Comparison of ENCODE assay signal across 11 mouse cellular contexts in the genomic region with DNA sequence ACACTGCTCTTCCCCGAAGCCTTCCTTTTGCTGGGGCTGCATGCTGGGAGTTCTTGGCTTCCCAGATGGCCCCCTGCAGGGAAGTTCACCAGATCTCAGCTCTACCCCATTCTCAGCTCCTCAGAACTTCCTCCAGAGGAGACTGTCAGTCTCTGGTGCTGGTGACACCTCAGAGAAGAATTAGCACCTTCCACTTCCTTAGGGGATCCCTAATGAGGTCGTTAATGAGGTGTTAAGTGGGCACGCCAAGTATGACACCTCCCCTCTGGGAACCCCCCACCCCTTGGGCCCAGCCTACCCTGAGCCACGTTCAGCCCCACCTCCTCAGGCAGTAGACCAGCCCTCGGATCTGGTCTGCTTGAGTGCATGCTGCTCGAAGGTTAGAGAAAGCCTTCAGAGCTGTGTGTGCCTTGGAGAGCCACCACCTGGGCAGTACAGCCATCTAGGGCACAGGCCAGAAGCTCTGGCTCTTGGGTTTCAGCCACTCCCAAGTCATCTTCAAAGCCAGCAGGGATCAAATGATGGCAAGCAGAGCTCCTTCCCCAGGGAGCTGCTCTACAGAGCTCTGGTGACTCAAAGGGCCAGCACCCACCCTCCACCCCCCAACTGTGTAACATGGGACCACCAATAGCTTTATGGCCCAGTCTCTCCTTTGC. TPM values are rescaled to one million over a fixed set of nuclear protein-coding genes. Genes with fewer than 3 reads are reported as not detected.
A peak's percentile ranks its signal among the peaks of the same experiment; 100 is the strongest.
DNase-seq lines count a peak whose midpoint lies in the region; ATAC-seq lines count a peak whose summit lies in the region.
"Had no signal": no experiment of that assay in that cellular context is flagged by ENCODE, and none has a peak within 500 bp of the region (broad histone marks: within the 10 kb centered on the region; RNA-seq: fewer than 3 reads in every experiment).

No protein-coding gene starts in this region.

- no peaks in the 10 kb centered on the region for H3K9me3 ChIP-seq in hindbrain, embryonic 10.5 days
- H3K9me3 ChIP-seq in hindbrain, embryonic 12.5 days (replicated peaks): no peaks in the 10 kb centered on the region
- no peaks in the 10 kb centered on the region for H3K9me3 ChIP-seq in limb, embryonic 10.5 days (replicated peaks)
- H3K9me3 ChIP-seq: G1E had no signal

- H3K4me1 ChIP-seq in hindbrain, embryonic 10.5 days (replicated peaks): peaks cover 50% of the 10 kb centered on the region
- H3K4me1 ChIP-seq in hindbrain, embryonic 12.5 days: peaks cover 33% of the 10 kb centered on the region
- peaks cover 60% of the 10 kb centered on the region for H3K4me1 ChIP-seq in limb, embryonic 10.5 days

- 21% methylated on average over 6 of the region's 6 CpGs for WGBS in hindbrain, embryonic 10.5 days
- WGBS in hindbrain, embryonic 12.5 days: 28% methylated on average over 6 of the region's 6 CpGs
- WGBS in limb, embryonic 10.5 days: 6% methylated on average over 6 of the region's 6 CpGs

- H3K4me3 ChIP-seq in hindbrain, embryonic 10.5 days: no peak overlapping the region
- no peak overlapping the region for H3K4me3 ChIP-seq in hindbrain, embryonic 12.5 days
- peak overlapping the region; percentile 4; the same call in 1 of the 2 replicates for H3K4me3 ChIP-seq in limb, embryonic 10.5 days

- no peak overlapping the region for H3K9ac ChIP-seq in hindbrain, embryonic 12.5 days

- no peak for ATAC-seq in hindbrain, embryonic 12.5 days (ENCODE audit: low FRiP score)

- no peak overlapping the region for H3K4me2 ChIP-seq in hindbrain, embryonic 12.5 days (replicated peaks)

- H3K36me3 ChIP-seq in hindbrain, embryonic 10.5 days: no peaks in the 10 kb centered on the region
- H3K36me3 ChIP-seq in hindbrain, embryonic 12.5 days: no peaks in the 10 kb centered on the region
- H3K36me3 ChIP-seq in limb, embryonic 10.5 days: no peaks in the 10 kb centered on the region
- H3K36me3 ChIP-seq: G1E had no signal

- H3K27ac ChIP-seq in hindbrain, embryonic 10.5 days: 0 out of 2 replicates have a peak overlapping the region, but pooled peaks have one; percentile 13
- H3K27ac ChIP-seq in hindbrain, embryonic 12.5 days: no peak overlapping the region
- H3K27ac ChIP-seq in limb, embryonic 10.5 days: no peak overlapping the region

- DNase-seq in hindbrain, embryonic 10.5 days (ENCODE audit: low spot score): no peak
- DNase-seq in 3134 (ENCODE audit: extremely low read depth, insufficient read length, low spot score) (peak; percentile 51), adipocyte (ENCODE audit: low spot score) (peak; percentile 52)
- no peak for DNase-seq in limb, embryonic 10.5 days (ENCODE audit: low spot score)
- no peak for DNase-seq in cerebellum, postnatal 25 days
- DNase-seq in ovary, postnatal 36 days (ENCODE audit: low spot score): no peak
- no peak for DNase-seq in layer of hippocampus, adult 11-12 months (ENCODE audit: low spot score)
- DNase-seq: embryo, embryonic 11 days; thymus, adult 2 months had no signal

- peaks cover 86% of the 10 kb centered on the region for H3K27me3 ChIP-seq in hindbrain, embryonic 10.5 days (ENCODE audit: insufficient read depth, poor library complexity, severe bottlenecking)
- H3K27me3 ChIP-seq in hindbrain, embryonic 12.5 days: peaks cover 86% of the 10 kb centered on the region
- peaks cover 79% of the 10 kb centered on the region for H3K27me3 ChIP-seq in limb, embryonic 10.5 days (ENCODE audit: low read depth, poor library complexity, severe bottlenecking)

RNA-seq across cellular contexts. Expression of a gene that starts 25.9 kb away (rescaled TPM):
- polyA plus RNA-seq in hindbrain, embryonic 10.5 days (2016; fragmentation: Nextera tagmentation; extraction: Ambion mirVana): 2.1 and 3.4 TPM in 2 replicates
- polyA plus RNA-seq in hindbrain, embryonic 12.5 days (2016; fragmentation: Nextera tagmentation; extraction: Ambion mirVana): 4.9 and 5.1 TPM in 2 replicates
- polyA plus RNA-seq in limb, embryonic 10.5 days (2016; fragmentation: Nextera tagmentation; extraction: Ambion mirVana): 1.8 and 2.2 TPM in 2 replicates
- polyA plus RNA-seq: G1E had no signal

RNA-seq across cellular contexts. Expression of a gene that starts 38.2 kb away (rescaled TPM):
- polyA plus RNA-seq in hindbrain, embryonic 10.5 days (2016; fragmentation: Nextera tagmentation; extraction: Ambion mirVana): 2.1 and 2.7 TPM in 2 replicates
- 1.3 and 1.9 TPM in 2 replicates for polyA plus RNA-seq in hindbrain, embryonic 12.5 days (2016; fragmentation: Nextera tagmentation; extraction: Ambion mirVana)
- 6.8 and 8.4 TPM in 2 replicates for polyA plus RNA-seq in limb, embryonic 10.5 days (2016; fragmentation: Nextera tagmentation; extraction: Ambion mirVana)
- polyA plus RNA-seq: G1E had no signal

Comparison
In these comparisons a context has a peak if more than half of its experiments do, and no peak if none do; other contexts are left out.
1. DNase-seq: peak in 3134 (single experiment) and adipocyte (single experiment); none in hindbrain, embryonic 10.5 days (single experiment), limb, embryonic 10.5 days (single experiment), cerebellum, postnatal 25 days (0 of 2), ovary, postnatal 36 days (single experiment) and layer of hippocampus, adult 11-12 months (single experiment).